Mouse (Mus musculus): ENCODE data around the gene Auts2. TPM values are rescaled to one million over a fixed set of nuclear protein-coding genes. Genes with fewer than 3 reads are reported as not detected.

The Auts2 gene
- total and polyA plus RNA-seq, 2 experiments from 2014 or later: 6.8 to 12.1 TPM

DNA sequence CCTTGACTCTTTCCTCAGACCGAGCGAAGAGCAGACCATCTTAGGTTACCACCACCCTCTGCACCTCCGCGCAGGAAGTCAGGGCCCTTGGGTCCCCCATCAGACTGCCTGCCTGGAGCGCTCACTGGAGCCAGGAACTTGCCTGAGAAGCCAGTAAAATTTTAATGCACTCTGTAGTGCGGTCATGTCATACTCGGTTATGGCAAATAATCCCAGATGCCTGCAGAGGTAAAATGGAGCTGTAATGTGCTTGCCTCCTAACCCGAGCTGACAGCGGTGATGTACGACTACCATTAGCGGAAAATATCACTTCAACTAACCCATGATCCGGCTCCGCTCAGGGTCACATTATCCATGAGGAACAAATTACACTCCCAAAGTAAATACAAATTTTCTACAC lies 783.7 kb downstream of the Auts2 start:
- TF ChIP-seq CTCF (IDR thresholded peaks at IDR 0.05; ENCODE audit: low read depth) (no peak), EP300 (IDR thresholded peaks at IDR 0.05; ENCODE audit: low read depth) (no peak)
- Histone ChIP-seq H3K27ac (ENCODE audit: low read depth) (no peak overlapping the region), H3K9ac (replicated peaks; ENCODE audit: low read depth, low read length) (no peak overlapping the region), H3K36me3 (replicated peaks; ENCODE audit: control insufficient read depth, insufficient read depth, low read length) (no peaks in the 10 kb centered on the region), H3K4me1 (ENCODE audit: control insufficient read depth, insufficient read depth) (no peaks in the 10 kb centered on the region), H3K4me2 (ENCODE audit: low read depth, low read length) (no peak overlapping the region), H3K4me3 (ENCODE audit: low read depth, low read length) (no peak overlapping the region), H3K27me3 (ENCODE audit: control insufficient read depth, insufficient read depth, low read length) (no peaks in the 10 kb centered on the region), H3K9me3 (replicated peaks; ENCODE audit: control insufficient read depth, low read length) (no peaks in the 10 kb centered on the region)
- ATAC-seq (ENCODE audit: insufficient read depth, low read depth) (no peak), DNase-seq (ENCODE audit: low spot score) (no peak)
- whole genome bisulfite sequencing: 91% methylated on average over 13 of the region's 13 CpGs

DNA sequence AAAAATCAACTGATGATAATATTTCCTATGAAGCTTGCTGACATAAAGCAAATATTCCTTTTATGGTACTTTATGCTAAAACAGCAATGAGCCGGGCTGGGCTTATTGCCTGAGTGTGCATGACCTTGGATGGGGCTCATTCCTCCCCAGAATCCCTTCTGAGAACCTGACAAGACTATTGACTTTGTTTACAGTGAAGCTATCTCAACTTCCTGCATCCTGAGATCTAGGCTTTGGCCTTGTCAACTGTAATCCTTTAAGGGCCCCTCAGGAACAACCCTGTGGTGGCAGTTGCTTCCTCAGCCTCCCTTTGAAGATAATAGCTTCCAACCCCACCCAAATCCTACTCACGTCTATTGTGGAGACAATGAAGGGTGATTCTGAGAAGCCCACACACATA lies 792.8 kb downstream of the Auts2 start:
- Histone ChIP-seq H3K4me1 (ENCODE audit: control insufficient read depth, insufficient read depth) (0 out of 2 replicates have a peak, but pooled peaks cover 5% of the 10 kb centered on the region), H3K27me3 (ENCODE audit: control insufficient read depth, insufficient read depth, low read length) (no peaks in the 10 kb centered on the region), H3K4me2 (ENCODE audit: low read depth, low read length) (no peak overlapping the region), H3K9me3 (replicated peaks; ENCODE audit: control insufficient read depth, low read length) (no peaks in the 10 kb centered on the region), H3K27ac (ENCODE audit: low read depth) (peak overlapping the region; percentile 15; the same call in 1 of the 2 replicates), H3K9ac (replicated peaks; ENCODE audit: low read depth, low read length) (no peak overlapping the region), H3K4me3 (ENCODE audit: low read depth, low read length) (no peak overlapping the region), H3K36me3 (replicated peaks; ENCODE audit: control insufficient read depth, insufficient read depth, low read length) (no peaks in the 10 kb centered on the region)
- ATAC-seq (ENCODE audit: insufficient read depth, low read depth): no peak
- no peak for DNase-seq (ENCODE audit: low spot score)
- TF ChIP-seq CTCF (IDR thresholded peaks at IDR 0.05; ENCODE audit: low read depth) (no peak), EP300 (IDR thresholded peaks at IDR 0.05; ENCODE audit: low read depth) (no peak)
- WGBS: 52% methylated on average over 2 of the region's 2 CpGs

DNA sequence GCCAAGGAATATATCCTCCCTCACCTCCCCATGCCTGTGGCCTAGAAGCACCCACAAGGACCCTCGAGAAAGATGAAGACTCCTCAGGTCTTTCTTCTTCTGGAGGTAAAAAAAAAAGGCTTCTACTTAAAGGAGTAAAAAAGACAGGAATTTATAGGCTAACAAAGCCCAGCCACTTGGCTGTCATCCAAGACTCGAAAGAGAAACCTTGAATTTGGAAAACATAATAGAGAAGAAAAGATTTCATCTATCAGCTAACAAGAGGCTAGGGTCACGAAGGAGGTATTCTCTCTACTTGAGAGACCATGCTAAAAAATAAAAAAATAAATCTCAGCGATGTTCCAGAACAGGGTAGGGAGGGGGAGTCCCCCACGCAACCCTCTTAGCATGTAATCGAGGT lies 793.9 kb downstream of the Auts2 start:
- Histone ChIP-seq H3K27me3 (ENCODE audit: control insufficient read depth, insufficient read depth, low read length) (no peaks in the 10 kb centered on the region), H3K9ac (replicated peaks; ENCODE audit: low read depth, low read length) (no peak overlapping the region), H3K9me3 (replicated peaks; ENCODE audit: control insufficient read depth, low read length) (no peaks in the 10 kb centered on the region), H3K4me3 (ENCODE audit: low read depth, low read length) (no peak overlapping the region), H3K36me3 (replicated peaks; ENCODE audit: control insufficient read depth, insufficient read depth, low read length) (no peaks in the 10 kb centered on the region), H3K27ac (ENCODE audit: low read depth) (peak overlapping the region; percentile 70; the same call in 1 of the 2 replicates), H3K4me1 (ENCODE audit: control insufficient read depth, insufficient read depth) (0 out of 2 replicates have a peak, but pooled peaks cover 5% of the 10 kb centered on the region), H3K4me2 (ENCODE audit: low read depth, low read length) (no peak overlapping the region)
- ATAC-seq (ENCODE audit: insufficient read depth, low read depth) (no peak), DNase-seq (ENCODE audit: low spot score) (no peak)
- WGBS: 39% methylated on average over 6 of the region's 6 CpGs
- TF ChIP-seq CTCF (IDR thresholded peaks at IDR 0.05; ENCODE audit: low read depth): no peak
- TF ChIP-seq EP300 (IDR thresholded peaks at IDR 0.05; ENCODE audit: low read depth): no peak

DNA sequence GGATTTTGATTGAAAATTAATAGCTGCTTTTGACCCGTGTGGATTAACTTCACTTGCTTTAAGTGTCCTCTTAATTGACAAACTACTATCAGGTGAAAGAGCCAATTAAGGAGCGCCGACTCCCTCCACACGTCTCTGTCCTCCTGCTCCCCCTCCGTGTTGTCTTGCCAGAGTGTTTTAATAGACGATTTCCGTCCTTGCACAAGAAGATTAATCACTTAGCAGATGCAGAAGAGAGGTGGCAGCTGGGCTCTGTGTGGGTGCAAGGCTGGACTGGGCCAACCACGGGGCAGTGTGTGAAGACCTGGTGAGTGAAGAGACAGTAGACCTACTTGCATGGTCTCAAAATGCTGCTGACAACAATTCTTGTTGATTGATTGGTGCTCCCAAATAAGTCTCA lies 800.1 kb downstream of the Auts2 start:
- Histone ChIP-seq H3K4me1 (ENCODE audit: control insufficient read depth, insufficient read depth) (no peaks in the 10 kb centered on the region), H3K27me3 (ENCODE audit: control insufficient read depth, insufficient read depth, low read length) (no peaks in the 10 kb centered on the region), H3K9me3 (replicated peaks; ENCODE audit: control insufficient read depth, low read length) (no peaks in the 10 kb centered on the region), H3K36me3 (replicated peaks; ENCODE audit: control insufficient read depth, insufficient read depth, low read length) (no peaks in the 10 kb centered on the region), H3K27ac (ENCODE audit: low read depth) (no peak overlapping the region), H3K4me2 (ENCODE audit: low read depth, low read length) (no peak overlapping the region), H3K4me3 (ENCODE audit: low read depth, low read length) (no peak overlapping the region), H3K9ac (replicated peaks; ENCODE audit: low read depth, low read length) (no peak overlapping the region)
- WGBS: 71% methylated on average over 8 of the region's 8 CpGs
- no peak for ATAC-seq (ENCODE audit: insufficient read depth, low read depth)
- DNase-seq (ENCODE audit: low spot score): no peak
- TF ChIP-seq EP300 (IDR thresholded peaks at IDR 0.05; ENCODE audit: low read depth) (no peak), CTCF (IDR thresholded peaks at IDR 0.05; ENCODE audit: low read depth) (no peak)

DNA sequence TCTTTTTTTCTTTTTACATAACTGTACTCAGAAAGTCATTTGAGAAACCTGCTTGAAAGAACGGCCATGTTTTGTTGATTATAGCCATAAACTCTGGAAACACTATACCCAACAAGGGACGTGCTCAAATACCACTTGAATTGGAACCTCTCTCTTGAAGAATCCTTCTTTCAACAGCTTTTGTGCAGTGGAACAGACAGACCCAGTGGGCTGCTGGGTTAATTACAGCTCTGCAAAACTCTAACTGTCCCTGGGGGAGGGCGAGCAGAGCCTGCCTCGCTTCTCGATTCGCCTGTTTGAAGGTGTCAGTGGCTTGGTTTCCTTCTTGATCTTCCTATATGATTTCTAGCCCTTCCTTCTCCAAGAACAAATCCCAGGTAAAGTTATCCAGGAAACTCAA lies 805.7 kb downstream of the Auts2 start:
- WGBS: 83% methylated on average over 6 of the region's 6 CpGs
- no peak for ATAC-seq (ENCODE audit: insufficient read depth, low read depth)
- no peak overlapping the region for H3K27ac ChIP-seq (ENCODE audit: low read depth)

DNA sequence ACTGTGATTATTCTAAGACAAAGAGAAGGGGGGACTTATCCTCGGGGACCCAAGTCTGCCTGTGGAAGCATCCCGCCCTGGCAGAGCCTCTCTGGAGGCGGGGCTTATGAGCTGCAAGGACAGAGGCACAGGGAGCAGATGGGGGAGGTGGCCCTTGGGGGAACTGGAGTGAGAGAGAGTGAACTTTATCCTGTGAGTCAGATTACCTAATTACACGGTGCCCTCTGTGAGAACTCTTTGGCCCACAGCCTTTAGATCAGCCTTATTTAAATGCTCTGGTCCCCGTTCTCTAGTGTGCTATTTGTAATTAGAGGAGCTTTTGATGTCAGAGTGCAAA lies 809.9 kb downstream of the Auts2 start:
- H3K9me3 ChIP-seq (replicated peaks; ENCODE audit: control insufficient read depth, low read length): no peaks in the 10 kb centered on the region
- DNase-seq (ENCODE audit: low spot score) (peak; percentile 44), ATAC-seq (ENCODE audit: insufficient read depth, low read depth) (peak; percentile 49; the same call in 1 of the 2 replicates)
- H3K9ac ChIP-seq (replicated peaks; ENCODE audit: low read depth, low read length): no peak overlapping the region
- no peak overlapping the region for H3K4me2 ChIP-seq (ENCODE audit: low read depth, low read length)
- H3K27ac ChIP-seq (ENCODE audit: low read depth): no peak overlapping the region
- WGBS: 10% methylated on average over 5 of the region's 5 CpGs
- peaks cover 15% of the 10 kb centered on the region for H3K4me1 ChIP-seq (ENCODE audit: control insufficient read depth, insufficient read depth)
- no peaks in the 10 kb centered on the region for H3K36me3 ChIP-seq (replicated peaks; ENCODE audit: control insufficient read depth, insufficient read depth, low read length)
- TF ChIP-seq EP300 (IDR thresholded peaks at IDR 0.05; ENCODE audit: low read depth): no peak
- TF ChIP-seq CTCF (IDR thresholded peaks at IDR 0.05; ENCODE audit: low read depth): no peak
- H3K27me3 ChIP-seq (ENCODE audit: control insufficient read depth, insufficient read depth, low read length): no peaks in the 10 kb centered on the region
- no peak overlapping the region for H3K4me3 ChIP-seq (ENCODE audit: low read depth, low read length)

More for the DNA sequence above, 805.7 kb downstream of the Auts2 start:
- Histone ChIP-seq H3K4me2 (ENCODE audit: low read depth, low read length) (no peak overlapping the region), H3K36me3 (replicated peaks; ENCODE audit: control insufficient read depth, insufficient read depth, low read length) (no peaks in the 10 kb centered on the region), H3K4me1 (ENCODE audit: control insufficient read depth, insufficient read depth) (peaks cover 7% of the 10 kb centered on the region; the same call in 1 of the 2 replicates), H3K9ac (replicated peaks; ENCODE audit: low read depth, low read length) (no peak overlapping the region), H3K9me3 (replicated peaks; ENCODE audit: control insufficient read depth, low read length) (no peaks in the 10 kb centered on the region), H3K27me3 (ENCODE audit: control insufficient read depth, insufficient read depth, low read length) (no peaks in the 10 kb centered on the region), H3K4me3 (ENCODE audit: low read depth, low read length) (no peak overlapping the region)
- no peak for DNase-seq (ENCODE audit: low spot score)
- TF ChIP-seq CTCF (IDR thresholded peaks at IDR 0.05; ENCODE audit: low read depth): no peak
- no peak for TF ChIP-seq EP300 (IDR thresholded peaks at IDR 0.05; ENCODE audit: low read depth)
